Mouse (Mus musculus) small intestine, adult 2 months (tissue): ENCODE data around the gene Tnfrsf22.

Experiments used
- CTCF ChIP-seq: fragments of 200-500 bp; IDR thresholded peaks from 2 replicates; pipeline ENCODE4 v1.5.1; 2012; ENCODE audit warnings: low read depth, mild to moderate bottlenecking, control low read depth, inconsistent platforms, low read length, moderate library complexity, mixed read lengths; ENCODE audit not compliant: insufficient replicate concordance, insufficient read length; ENCODE audit errors: extremely low read depth
- POLR2A ChIP-seq: fragments of 200-500 bp; IDR thresholded peaks from 2 replicates; pipeline ENCODE4 v1.6.1; 2012; ENCODE audit warnings: low read depth, mild to moderate bottlenecking, control low read depth, inconsistent platforms, low read length, moderate library complexity

- TF ChIP-seq CTCF (no peak), POLR2A (no peak)
Observed at GRCm38 (mm10) chr7:143636674-143637073, 12.8 kb downstream of the Tnfrsf22 start.
